Mouse (Mus musculus): ENCODE results near the gene Ppp1r18. TPM values are rescaled to one million over a fixed set of nuclear protein-coding genes. Genes with fewer than 3 reads are reported as not detected.
A peak's percentile ranks its signal among the peaks of the same experiment; 100 is the strongest.

The Ppp1r18 gene
- polyA plus RNA-seq, 1 experiment from 2014 or later = 29.7 TPM

GRCm38 (mm10) chr17:35882924-35883323 is 17.5 kb downstream of the Ppp1r18 start:
- Histone ChIP-seq H3K36me3 (replicated peaks) (peaks cover 70% of the 10 kb centered on the region), H3K9me3 (no peaks in the 10 kb centered on the region), H3K4me1 (peaks cover 15% of the 10 kb centered on the region), H3K27ac (replicated peaks) (no peak overlapping the region), H3K27me3 (replicated peaks; ENCODE audit: low read depth, poor library complexity, severe bottlenecking) (no peaks in the 10 kb centered on the region), H3K4me3 (no peak overlapping the region)
- no peak for DNase-seq (ENCODE audit: low spot score)
- WGBS = 93% methylated on average over 17 of the region's 17 CpGs

- H3K27ac ChIP-seq (replicated peaks) = no peak overlapping the region
- H3K27me3 ChIP-seq (replicated peaks; ENCODE audit: low read depth, poor library complexity, severe bottlenecking) = no peaks in the 10 kb centered on the region
- no peak for DNase-seq (ENCODE audit: low spot score)
- 97% methylated on average over 14 of the region's 14 CpGs for WGBS
- no peaks in the 10 kb centered on the region for H3K9me3 ChIP-seq
- H3K4me1 ChIP-seq = peaks cover 15% of the 10 kb centered on the region
- no peak overlapping the region for H3K4me3 ChIP-seq
- H3K36me3 ChIP-seq (replicated peaks) = peaks cover 77% of the 10 kb centered on the region
Measured at GRCm38 (mm10) chr17:35883777-35884176, 18.4 kb downstream of the Ppp1r18 start.

DNA sequence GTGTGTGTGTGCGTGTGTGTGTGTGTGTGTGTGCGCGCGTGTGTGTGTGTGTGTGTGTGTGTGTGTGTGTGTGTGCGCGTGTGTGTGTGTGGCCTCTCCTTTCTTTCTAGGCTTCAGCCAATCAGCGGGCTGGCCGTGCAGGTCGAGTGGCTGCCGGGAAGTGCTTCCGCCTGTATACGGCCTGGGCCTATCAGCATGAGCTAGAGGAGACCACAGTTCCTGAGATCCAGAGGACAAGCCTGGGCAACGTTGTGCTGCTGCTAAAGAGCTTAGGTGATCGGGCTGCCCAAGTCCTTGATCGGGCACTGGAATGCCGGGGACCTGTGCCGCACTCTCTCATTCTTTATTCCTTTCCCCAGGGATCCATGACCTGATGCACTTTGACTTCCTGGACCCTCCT is 22.3 kb downstream of the Ppp1r18 start:
- peaks cover 100% of the 10 kb centered on the region for H3K36me3 ChIP-seq (replicated peaks)
- WGBS = 76% methylated on average over 17 of the region's 17 CpGs
- H3K27ac ChIP-seq (replicated peaks) = no peak overlapping the region
- DNase-seq (ENCODE audit: low spot score) = no peak
- peak overlapping the region; percentile 16; the same call in 1 of the 2 replicates for H3K4me3 ChIP-seq
- no peaks in the 10 kb centered on the region for H3K9me3 ChIP-seq
- H3K4me1 ChIP-seq = no peaks in the 10 kb centered on the region
- no peaks in the 10 kb centered on the region for H3K27me3 ChIP-seq (replicated peaks; ENCODE audit: low read depth, poor library complexity, severe bottlenecking)

DNA sequence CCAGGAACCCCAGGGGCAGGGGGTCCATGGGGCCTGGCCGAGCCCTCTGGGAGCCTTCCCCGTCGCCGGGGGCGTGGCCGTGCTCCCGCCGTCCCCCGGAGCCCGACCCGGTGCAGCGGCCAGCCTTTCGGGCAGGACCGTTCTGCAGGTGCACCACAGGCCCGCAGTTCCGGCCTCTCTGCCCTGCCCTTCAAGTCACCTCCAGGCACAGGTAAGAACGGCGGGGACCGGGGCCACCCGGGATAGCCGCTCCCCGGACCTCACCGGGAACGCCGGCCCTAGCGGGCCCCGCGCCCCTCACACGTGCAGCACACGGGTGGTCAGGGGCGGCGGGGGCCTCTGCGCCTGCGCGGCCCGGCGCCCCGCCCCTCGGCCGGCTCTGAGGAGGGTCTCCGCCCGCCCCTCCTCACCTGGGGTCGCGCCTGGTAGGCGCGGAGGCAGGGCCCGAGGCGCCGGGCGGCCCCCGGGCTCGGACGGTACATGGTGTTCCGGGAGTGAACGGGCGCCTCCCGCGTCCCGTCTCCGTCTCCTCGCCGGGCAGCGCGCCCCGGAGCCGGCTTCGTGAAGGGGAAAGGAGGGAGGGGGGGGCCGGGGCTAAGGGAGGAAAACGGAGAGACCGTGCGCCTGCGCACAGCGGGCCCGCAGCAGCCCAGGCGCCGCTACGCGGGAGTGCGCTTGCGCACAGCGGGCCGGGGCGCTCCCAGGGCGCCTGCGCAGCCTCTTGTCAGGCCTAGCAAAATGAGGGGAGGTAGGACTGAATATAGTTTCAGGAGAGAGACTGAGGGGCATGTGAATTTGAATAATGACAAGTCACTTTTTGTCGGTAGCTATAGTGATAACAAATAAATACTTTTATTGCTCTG is 31.6 kb downstream of the Ppp1r18 start, which contains the start of gene 2310061I04Rik:
2310061I04Rik (minus strand) TSS at position 651 of the 863 bp plus-strand sequence.
- Histone ChIP-seq H3K36me3 (replicated peaks) (peaks cover 79% of the 10 kb centered on the region), H3K27ac (replicated peaks) (peak within 1 kb of the TSS; percentile 96), H3K4me3 (peak within 1 kb of the TSS; percentile 74), H3K9me3 (no peaks in the 10 kb centered on the region), H3K27me3 (replicated peaks; ENCODE audit: low read depth, poor library complexity, severe bottlenecking) (no peaks in the 10 kb centered on the region), H3K4me1 (peaks cover 25% of the 10 kb centered on the region)
- DNase-seq (ENCODE audit: low spot score) = peak; percentile 94
- WGBS = under 1% methylated on average over 86 of the region's 86 CpGs

GRCm38 (mm10) chr17:35897644-35898573 is 32.5 kb downstream of the Ppp1r18 start:
- Histone ChIP-seq H3K4me1 (peaks cover 25% of the 10 kb centered on the region), H3K27me3 (replicated peaks; ENCODE audit: low read depth, poor library complexity, severe bottlenecking) (no peaks in the 10 kb centered on the region), H3K9me3 (no peaks in the 10 kb centered on the region), H3K36me3 (replicated peaks) (peaks cover 79% of the 10 kb centered on the region), H3K27ac (replicated peaks) (peak overlapping the region; percentile 96), H3K4me3 (peak overlapping the region; percentile 74)
- peak; percentile 34 for DNase-seq (ENCODE audit: low spot score)
- 46% methylated on average over 23 of the region's 23 CpGs for WGBS

DNA sequence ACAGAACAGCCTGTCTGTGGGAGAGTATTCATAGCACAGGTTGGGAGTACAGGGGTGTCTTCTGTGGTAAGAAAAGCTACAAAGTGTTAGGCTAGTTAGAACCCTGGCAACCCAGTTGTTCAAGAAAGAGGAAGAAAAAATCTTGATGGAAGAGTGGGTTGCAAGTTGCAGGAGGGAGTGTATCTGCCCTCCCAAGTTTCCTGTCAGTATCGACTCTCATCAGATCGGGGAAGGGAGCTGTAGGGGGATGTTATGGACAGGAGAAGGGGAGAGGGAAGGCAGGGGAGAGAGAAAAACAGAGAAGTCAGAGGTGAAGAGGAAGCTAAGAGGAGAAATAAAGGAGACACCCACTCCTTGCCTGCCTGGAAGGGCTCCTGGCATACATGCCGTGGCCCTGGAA is 35.2 kb downstream of the Ppp1r18 start:
- H3K36me3 ChIP-seq (replicated peaks) = peaks cover 80% of the 10 kb centered on the region
- no peak overlapping the region for H3K4me3 ChIP-seq
- H3K4me1 ChIP-seq = peaks cover 23% of the 10 kb centered on the region
- no peak for DNase-seq (ENCODE audit: low spot score)
- H3K27ac ChIP-seq (replicated peaks) = no peak overlapping the region
- no peaks in the 10 kb centered on the region for H3K27me3 ChIP-seq (replicated peaks; ENCODE audit: low read depth, poor library complexity, severe bottlenecking)
- 87% methylated on average over 3 of the region's 3 CpGs for WGBS
- no peaks in the 10 kb centered on the region for H3K9me3 ChIP-seq

- Histone ChIP-seq H3K27ac (replicated peaks) (no peak overlapping the region), H3K4me1 (peaks cover 4% of the 10 kb centered on the region), H3K9me3 (no peaks in the 10 kb centered on the region), H3K36me3 (replicated peaks) (peaks cover 98% of the 10 kb centered on the region), H3K4me3 (no peak overlapping the region), H3K27me3 (replicated peaks; ENCODE audit: low read depth, poor library complexity, severe bottlenecking) (no peaks in the 10 kb centered on the region)
- DNase-seq (ENCODE audit: low spot score) = no peak
- WGBS = 93% methylated on average over 9 of the region's 9 CpGs
Measured at GRCm38 (mm10) chr17:35903343-35903991, 38.1 kb downstream of the Ppp1r18 start.

- Histone ChIP-seq H3K9me3 (no peaks in the 10 kb centered on the region), H3K36me3 (replicated peaks) (peaks cover 100% of the 10 kb centered on the region)
- WGBS = 80% methylated on average over 4 of the region's 4 CpGs
Measured at GRCm38 (mm10) chr17:35903992-35904355, 38.6 kb downstream of the Ppp1r18 start.

DNA sequence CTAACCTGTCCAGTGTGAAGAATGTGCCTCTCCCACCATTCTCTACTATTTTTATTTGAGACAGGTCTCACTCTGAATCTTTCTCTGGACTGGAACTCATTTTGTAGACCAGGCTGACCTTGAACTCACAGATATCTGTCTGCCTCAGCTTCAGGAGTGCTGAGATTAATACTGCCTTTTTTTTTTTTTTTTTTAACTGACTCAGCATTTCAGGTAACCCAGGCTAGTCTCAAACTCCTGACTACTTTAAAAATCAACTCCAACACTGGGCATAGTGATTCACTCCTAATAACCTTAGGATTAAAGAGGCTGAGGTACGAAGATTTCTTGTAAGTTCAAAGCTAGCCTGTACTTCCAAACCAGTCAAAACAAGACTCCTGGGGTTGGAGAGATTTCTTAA is 40.2 kb downstream of the Ppp1r18 start:
- Histone ChIP-seq H3K36me3 (replicated peaks) (peaks cover 85% of the 10 kb centered on the region), H3K4me1 (peaks cover 18% of the 10 kb centered on the region), H3K27ac (replicated peaks) (no peak overlapping the region), H3K4me3 (no peak overlapping the region), H3K27me3 (replicated peaks; ENCODE audit: low read depth, poor library complexity, severe bottlenecking) (no peaks in the 10 kb centered on the region), H3K9me3 (no peaks in the 10 kb centered on the region)
- DNase-seq (ENCODE audit: low spot score) = no peak
- 92% methylated on average over 1 of the region's 1 CpGs for WGBS

More at GRCm38 (mm10) chr17:35903992-35904355, 38.6 kb downstream of the Ppp1r18 start:
- Histone ChIP-seq H3K4me3 (no peak overlapping the region), H3K4me1 (peaks cover 9% of the 10 kb centered on the region), H3K27me3 (replicated peaks; ENCODE audit: low read depth, poor library complexity, severe bottlenecking) (no peaks in the 10 kb centered on the region), H3K27ac (replicated peaks) (no peak overlapping the region)
- no peak for DNase-seq (ENCODE audit: low spot score)

GRCm38 (mm10) chr17:35907609-35908008 is 42.2 kb downstream of the Ppp1r18 start:
- no peak for DNase-seq (ENCODE audit: low spot score)
- WGBS = 84% methylated on average over 2 of the region's 2 CpGs
- peaks cover 84% of the 10 kb centered on the region for H3K36me3 ChIP-seq (replicated peaks)
- H3K27me3 ChIP-seq (replicated peaks; ENCODE audit: low read depth, poor library complexity, severe bottlenecking) = no peaks in the 10 kb centered on the region
- no peaks in the 10 kb centered on the region for H3K9me3 ChIP-seq
- H3K4me3 ChIP-seq = no peak overlapping the region
- peaks cover 18% of the 10 kb centered on the region for H3K4me1 ChIP-seq
- H3K27ac ChIP-seq (replicated peaks) = no peak overlapping the region

- DNase-seq (ENCODE audit: low spot score) = no peak
- Histone ChIP-seq H3K36me3 (replicated peaks) (peaks cover 84% of the 10 kb centered on the region), H3K4me3 (peak overlapping the region; percentile 79), H3K4me1 (peaks cover 18% of the 10 kb centered on the region), H3K27ac (replicated peaks) (peak overlapping the region; percentile 88), H3K27me3 (replicated peaks; ENCODE audit: low read depth, poor library complexity, severe bottlenecking) (no peaks in the 10 kb centered on the region), H3K9me3 (no peaks in the 10 kb centered on the region)
- 24% methylated on average over 20 of the region's 20 CpGs for WGBS
Measured at GRCm38 (mm10) chr17:35909186-35909918, 44.0 kb downstream of the Ppp1r18 start.

Data from embryonic facial prominence, embryonic 10.5 days (tissue).